Mouse (Mus musculus) Muller cell, postnatal 12 days (primary cell): ENCODE results near the gene Fnbp1.
A peak's percentile ranks its signal among the peaks of the same experiment; 100 is the strongest.
"Not testable (repeated sequence)": the region's sequence is repeated elsewhere in the genome, so short reads cannot be mapped to it uniquely, and the experiment has no call there.

Source experiments
- DNase-seq: peaks from one replicate; pipeline ENCODE4 v3.0.0-alpha.2; 2015; ENCODE audit errors: inconsistent ontology term

Gene Fnbp1

GRCm38 (mm10) chr2:31141867-31142454 lies at the start of gene Fnbp1:
Gene Fnbp1, minus strand, starts transcription at chr2:31142008.
- DNase-seq: peak; percentile 96

- no peak for DNase-seq
Measured at GRCm38 (mm10) chr2:31189654-31190053, 47.8 kb upstream of the Fnbp1 start.

GRCm38 (mm10) chr2:31188691-31189090 lies 46.9 kb upstream of the Fnbp1 start:
- DNase-seq: no peak

GRCm38 (mm10) chr2:31183830-31184229 lies 42.0 kb upstream of the Fnbp1 start:
- DNase-seq: no peak

- DNase-seq: no peak
Measured at GRCm38 (mm10) chr2:31182786-31183330, 41.0 kb upstream of the Fnbp1 start.

- no peak for DNase-seq
Measured at GRCm38 (mm10) chr2:31180081-31180551, 38.3 kb upstream of the Fnbp1 start.

GRCm38 (mm10) chr2:31179471-31179870 lies 37.7 kb upstream of the Fnbp1 start:
- no peak for DNase-seq

GRCm38 (mm10) chr2:31178593-31178992 lies 36.8 kb upstream of the Fnbp1 start:
- not testable (repeated sequence) for DNase-seq

- DNase-seq: no peak
Measured at GRCm38 (mm10) chr2:31173290-31173689, 31.5 kb upstream of the Fnbp1 start.

GRCm38 (mm10) chr2:31172536-31172935 lies 30.7 kb upstream of the Fnbp1 start:
- no peak for DNase-seq

- no peak for DNase-seq
Measured at GRCm38 (mm10) chr2:31172001-31172400, 30.2 kb upstream of the Fnbp1 start.

GRCm38 (mm10) chr2:31170164-31170563 lies 28.4 kb upstream of the Fnbp1 start:
- DNase-seq: no peak

- no peak for DNase-seq
Measured at GRCm38 (mm10) chr2:31169001-31169400, 27.2 kb upstream of the Fnbp1 start.

GRCm38 (mm10) chr2:31167571-31167970 lies 25.8 kb upstream of the Fnbp1 start:
- DNase-seq: not testable (repeated sequence)

GRCm38 (mm10) chr2:31165529-31165928 lies 23.7 kb upstream of the Fnbp1 start:
- no peak for DNase-seq

- DNase-seq: no peak
Measured at GRCm38 (mm10) chr2:31164841-31165455, 23.1 kb upstream of the Fnbp1 start.

- DNase-seq: no peak
Measured at GRCm38 (mm10) chr2:31163361-31164118, 21.7 kb upstream of the Fnbp1 start.

GRCm38 (mm10) chr2:31161620-31162019 lies 19.8 kb upstream of the Fnbp1 start:
- no peak for DNase-seq

GRCm38 (mm10) chr2:31160147-31160920 lies 18.5 kb upstream of the Fnbp1 start:
- DNase-seq: no peak

GRCm38 (mm10) chr2:31156846-31157245 lies 15.0 kb upstream of the Fnbp1 start:
- DNase-seq: no peak

GRCm38 (mm10) chr2:31151892-31152812 lies 10.3 kb upstream of the Fnbp1 start, which contains the start of gene Gpr107:
Gene Gpr107, plus strand, starts transcription at chr2:31152316.
- peak; percentile 86 for DNase-seq
